Mouse (Mus musculus) MN1 (cell line): ENCODE results near the gene Gli3.

Experiments
- DNase-seq: peaks from one replicate; pipeline ENCODE4 v3.0.0-alpha.2; 2016; ENCODE audit warnings: low spot score

The Gli3 gene

DNA sequence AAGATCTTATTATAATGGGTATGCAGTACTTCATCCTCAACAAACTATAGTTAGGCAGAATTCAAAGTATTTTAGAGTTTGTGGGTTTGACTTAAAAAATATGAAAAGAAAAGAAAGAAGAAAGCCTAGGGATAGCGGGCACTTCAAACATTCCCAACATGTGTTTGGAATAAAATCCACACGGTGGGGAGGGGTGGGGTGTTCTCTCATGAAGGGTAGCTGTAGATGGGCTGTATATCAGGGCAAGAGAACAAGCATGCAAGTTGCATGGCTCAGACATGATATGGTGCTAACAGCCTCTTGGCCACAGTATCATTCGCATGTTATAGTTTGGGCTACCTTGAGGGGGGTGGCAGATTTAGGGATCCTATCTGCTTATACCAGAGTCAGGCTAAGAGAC is 89.0 kb downstream of the Gli3 start:
- DNase-seq = no peak

DNA sequence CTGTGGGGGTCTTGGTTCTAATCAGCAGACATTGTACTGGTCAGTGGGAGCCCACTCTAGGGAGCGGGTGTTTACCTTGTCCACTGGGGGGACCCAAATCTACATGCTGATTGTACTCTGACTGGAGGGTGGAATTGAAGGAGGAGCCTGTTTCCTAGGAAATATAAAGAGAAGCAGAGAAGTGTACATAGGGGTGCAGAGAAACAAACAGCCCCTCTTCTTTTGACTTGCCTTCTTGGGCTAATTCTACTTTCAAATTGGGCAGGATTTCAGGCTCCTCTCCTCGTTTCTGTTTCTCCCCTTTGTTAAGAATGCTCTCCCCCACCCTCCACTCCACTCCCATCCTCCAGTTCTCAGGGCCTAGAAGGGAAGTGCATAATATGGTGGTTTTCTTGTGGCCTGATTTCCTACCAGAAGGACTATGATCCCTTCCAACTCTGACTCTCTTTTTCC is 93.6 kb downstream of the Gli3 start:
- no peak for DNase-seq

DNA sequence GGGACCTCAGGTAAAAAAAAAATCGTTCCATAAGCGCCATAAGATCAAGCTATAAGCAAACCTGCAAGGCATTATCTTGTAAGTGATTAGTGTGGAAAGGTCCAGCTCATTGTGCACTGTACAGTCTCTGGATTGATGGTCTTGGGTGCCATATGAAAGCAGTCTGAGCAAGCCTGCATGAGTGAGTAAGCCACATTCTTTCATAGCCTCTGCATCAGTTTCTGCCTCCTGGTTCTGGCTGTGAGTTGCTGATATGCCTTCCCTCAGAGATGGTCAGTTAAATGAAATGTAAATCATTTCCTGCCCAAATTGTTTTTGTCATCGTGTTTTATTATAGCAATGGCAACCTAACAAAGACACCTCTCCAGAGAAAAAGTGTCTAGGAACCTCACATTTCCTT is 98.4 kb downstream of the Gli3 start:
- DNase-seq = no peak

DNA sequence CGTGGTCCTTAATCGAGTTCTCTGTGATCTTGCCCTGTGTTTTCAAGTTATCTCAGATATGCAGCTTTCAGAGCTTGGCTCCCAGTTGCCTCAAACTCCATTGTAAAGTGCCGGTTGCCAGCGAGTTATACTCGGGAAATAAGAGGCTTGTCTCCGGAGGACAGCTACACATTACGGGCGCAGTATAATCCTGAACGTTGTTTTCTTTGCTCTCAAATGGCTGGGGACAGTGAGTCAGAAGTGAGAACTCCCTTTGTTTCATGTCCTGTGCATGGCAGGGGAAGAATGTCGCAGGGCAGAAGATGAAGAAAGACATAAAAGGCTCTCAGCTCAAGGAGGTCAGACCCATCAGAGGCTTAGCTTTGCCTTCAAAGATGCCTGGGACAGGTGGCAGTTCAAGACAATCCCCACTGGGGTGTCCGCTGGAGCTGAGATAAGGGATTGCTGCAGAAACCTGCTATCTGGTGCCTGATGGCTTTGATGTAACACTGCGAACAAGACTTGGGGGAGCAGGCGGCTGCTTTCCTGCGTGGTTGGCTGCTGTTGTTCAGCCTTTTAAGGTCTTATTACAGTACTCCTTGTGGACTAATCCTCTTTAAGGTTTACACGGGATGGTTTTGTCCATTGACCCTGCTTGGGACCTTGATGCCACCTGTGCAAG is 108.0 kb downstream of the Gli3 start:
- DNase-seq = no peak

DNA sequence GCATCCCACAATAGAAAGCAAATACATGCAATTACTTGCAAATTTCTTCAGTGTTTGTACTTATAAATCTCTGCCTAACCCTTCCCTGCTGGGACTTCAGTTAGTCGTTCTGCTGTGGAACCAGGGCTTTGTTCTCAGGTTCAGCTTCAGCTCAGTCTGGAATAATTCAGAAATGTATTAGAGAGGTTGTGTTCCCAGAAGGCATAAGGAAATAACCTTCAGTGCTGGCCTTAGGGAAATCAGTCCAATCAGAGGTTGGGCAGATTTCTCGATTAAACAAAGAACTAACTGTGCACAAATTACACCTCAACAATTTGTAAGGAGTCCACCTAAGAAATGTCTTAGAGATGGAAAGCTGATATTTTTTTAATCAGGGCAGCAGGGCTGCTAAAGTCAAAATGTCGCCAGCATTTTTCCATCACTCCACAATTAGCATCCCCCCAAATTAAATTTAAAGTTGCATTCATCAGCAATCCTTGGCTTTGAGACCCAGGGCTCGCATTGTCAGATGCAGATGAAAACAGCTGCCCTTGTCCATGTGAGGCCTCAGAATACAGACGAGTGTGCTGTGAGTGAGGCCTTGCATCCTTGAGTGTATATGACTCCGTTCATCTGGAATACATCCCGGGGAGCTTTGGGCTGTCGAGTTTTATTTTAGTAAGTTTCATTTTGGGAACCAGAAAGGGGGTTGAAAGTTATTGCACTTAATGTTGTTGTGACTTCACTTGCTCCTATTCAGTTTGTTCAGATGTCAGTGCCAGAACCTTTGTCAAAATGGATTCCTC is 114.3 kb downstream of the Gli3 start:
- no peak for DNase-seq

DNA sequence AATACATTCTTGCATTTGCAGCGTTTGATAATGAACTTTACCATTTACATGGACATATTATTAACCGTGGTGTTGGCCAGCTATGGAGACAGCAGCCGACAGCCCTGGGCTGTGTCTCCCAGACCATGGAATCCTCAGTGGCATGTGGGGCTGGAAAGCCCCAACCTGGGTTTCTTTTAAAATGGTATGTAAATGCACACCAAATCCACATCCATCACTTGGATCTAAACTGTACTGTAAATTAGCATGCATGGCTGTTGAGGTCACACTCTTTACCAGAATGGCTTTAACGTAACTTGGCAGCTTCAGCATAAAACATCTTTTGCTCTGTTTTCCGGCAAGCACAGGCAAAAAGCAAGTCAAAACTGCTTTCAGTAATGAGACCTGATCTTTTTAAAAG is 117.4 kb downstream of the Gli3 start:
- no peak for DNase-seq

DNA sequence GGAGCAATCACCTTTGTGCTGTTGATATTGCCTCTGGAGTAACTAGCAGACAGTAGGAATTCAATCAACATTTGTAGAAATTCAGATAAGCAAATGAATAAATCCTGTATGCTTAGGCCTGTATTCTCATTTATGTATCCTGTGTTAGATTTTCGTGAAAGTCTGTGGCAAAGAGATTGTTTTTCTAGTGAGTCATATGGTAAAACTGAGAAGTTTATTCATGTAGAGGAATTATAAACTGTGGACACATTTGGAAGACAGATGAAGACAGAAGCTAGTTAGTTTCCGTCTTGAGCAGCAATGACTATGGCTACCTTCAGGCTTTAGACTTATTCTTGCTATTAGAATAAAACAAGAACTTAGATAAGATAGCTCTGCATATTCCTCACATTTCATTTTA is 122.9 kb downstream of the Gli3 start:
- no peak for DNase-seq

DNA sequence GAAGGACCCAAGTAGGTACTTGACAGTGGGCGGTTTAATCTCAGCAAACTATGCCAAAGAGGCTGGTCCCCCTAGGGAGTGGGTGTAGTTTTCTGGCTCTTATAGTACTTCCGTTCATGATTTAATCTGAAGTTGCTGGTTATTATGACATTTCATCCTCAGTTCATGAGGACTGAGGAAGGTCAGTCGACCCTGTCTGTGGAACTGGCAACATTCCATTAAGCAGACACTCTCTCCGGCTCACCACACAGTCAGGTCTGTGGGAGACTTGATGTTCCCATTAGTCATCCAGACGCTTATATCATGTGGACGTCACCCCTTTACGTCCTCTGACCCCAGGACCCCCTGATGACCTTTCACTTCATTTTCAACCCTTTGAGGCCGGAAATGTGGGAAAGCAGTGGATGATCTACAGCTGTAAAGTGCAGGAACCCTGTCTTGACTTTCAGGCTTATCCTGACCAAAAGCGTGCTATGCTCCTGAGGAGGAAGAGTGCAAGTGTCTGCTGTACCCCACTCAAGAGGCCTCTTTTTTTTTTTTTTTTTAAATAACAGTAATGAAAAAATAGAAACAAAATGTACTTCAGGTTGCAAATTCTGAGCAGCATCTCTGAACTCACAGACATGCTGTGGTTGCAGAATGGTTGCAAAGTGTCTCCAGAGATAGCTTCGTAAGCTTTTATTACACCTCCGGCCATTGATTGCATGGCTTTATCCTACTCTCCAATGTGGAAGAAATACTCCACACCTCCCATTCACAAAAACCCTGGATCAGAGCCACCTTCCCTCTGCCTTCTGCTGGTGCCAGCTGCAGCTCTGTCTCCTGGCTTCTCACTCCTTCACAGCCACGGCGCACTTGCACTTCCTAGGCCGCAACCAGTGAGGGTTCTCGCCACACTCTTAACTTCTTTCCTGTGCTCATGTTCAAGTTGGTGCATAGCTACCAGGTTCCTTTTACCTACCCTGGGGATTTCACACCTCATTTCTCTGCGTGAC is 125.5 kb downstream of the Gli3 start:
- no peak for DNase-seq

DNA sequence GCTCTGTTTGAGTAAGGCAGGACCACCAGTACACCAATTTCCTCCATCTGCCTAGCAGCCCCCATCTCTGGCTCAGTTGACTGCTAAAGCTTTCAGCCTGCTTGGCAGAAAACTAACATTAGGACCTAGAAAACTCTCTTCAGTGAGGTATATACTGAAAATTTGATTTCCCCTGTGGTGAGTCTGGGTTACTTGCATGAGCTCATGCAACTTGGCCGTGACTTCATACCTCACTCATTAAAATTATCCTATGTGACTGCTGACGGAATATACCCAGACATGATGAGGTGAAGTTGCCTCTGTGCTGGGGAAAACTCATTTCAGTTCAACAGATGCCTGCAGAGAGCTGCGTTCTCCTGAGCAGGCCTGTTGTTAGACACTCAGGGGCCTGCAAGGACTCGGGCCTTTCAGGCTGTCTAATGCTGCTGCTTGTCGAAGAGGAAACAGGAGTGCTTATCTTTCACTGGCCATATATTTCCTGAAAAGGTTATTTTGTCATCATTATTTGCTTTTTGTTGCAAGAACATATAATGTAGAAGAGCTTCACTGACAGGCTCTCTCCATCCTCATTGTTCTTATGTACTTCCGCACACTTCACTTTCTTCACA is 127.4 kb downstream of the Gli3 start:
- DNase-seq = no peak

DNA sequence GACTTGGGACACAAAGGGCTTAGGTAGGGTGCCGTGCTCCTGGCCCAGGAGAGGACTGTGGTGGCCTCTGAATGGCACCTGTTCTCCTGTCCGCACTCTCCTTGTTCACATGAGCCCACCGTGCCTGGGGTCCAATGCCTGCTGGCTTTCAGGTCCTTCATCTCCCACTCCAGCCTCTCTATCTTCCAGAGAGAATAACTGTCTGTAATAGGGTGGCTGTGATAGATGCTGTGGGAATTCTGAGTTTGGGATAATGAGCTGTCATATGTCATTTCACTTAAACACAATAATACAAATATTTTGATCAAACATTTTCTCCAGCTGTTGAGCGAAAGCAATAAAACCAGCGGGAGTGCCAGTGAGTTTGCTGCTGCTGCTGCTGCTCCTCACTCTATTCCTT is 133.6 kb downstream of the Gli3 start:
- DNase-seq = no peak

DNA sequence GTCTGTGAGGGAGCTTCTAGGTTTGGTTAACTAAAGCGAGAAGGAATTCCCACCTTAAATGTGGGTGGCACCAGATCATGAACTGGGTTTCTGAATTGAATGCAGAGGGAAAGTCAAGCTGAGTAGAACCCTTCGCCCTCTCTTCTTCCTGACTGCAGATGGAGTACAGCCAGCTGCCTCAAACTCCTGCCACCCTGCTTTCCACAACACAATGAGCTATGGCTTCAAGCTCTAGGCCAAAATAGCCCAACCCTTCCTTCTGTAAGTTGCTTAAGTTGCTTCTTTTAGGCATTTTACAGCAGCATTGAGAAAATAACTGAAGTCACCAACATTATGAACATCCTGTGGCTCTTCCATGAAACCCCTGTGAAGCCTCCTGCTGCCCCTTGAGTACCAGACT is 136.7 kb downstream of the Gli3 start:
- no peak for DNase-seq

DNA sequence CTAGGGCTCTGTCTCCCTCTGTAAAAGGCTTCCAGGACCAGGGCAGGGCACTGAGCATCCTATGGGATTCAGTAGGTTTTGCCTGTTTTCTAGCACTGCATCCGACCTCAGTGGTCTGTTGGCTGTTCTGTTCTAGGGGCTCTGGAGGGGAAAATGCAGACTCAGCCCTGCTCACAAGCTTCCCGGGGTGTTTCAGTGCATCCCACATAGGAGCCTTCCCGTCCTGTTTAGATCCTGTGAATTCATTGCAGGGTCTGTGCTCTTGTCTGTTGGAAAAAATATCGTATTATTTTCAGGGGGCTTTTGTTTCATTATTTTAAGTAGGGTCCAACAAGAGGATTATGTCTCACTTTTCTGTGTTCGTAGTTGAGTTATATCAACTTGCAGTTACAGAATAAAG is 139.1 kb downstream of the Gli3 start:
- DNase-seq = no peak

DNA sequence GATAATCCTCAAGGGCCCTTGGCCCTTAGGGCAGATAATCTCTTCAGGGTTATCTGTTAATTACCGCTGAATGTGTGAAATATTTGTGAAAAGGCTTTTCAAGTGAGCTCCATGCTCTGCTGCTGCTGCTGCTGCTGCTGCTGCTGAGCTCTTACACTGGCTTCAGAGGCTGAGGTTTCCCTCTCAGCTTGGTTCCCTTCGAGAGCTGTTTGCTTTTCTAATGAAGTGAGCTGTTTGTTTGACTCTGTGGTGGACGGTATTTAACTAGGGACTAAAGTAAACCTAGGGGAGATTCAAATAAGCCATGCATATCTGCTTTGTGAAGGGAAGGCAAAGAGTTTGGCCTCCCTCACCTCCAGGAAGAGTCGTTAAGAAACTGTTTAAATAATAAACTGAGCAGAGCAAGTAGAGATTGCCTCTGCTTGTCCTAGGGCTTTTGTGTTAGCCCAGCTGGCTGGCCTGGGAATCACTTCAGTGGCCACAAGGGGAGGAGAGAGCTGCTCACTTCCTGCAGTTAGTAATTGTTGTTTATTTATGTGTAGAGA is 139.7 kb downstream of the Gli3 start:
- DNase-seq = no peak

DNA sequence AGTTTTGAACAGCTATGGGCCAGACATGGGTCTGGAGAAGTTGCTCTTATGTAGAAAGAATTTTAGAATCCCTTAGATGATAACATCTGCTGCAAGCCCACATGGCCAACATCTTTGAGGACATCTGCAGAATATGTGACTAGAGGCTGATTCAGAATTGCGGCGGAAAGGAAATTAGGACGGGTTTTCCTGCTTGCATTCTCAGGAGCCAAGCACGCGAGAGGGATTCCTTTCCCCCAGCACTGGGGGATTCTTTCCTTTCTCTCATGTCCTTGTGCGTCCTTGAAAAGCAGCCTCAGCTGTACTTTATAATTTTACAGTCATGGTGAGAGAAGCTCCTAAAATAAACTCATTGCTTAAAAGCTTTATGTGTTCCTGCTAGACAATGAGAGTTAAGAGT is 141.0 kb downstream of the Gli3 start:
- DNase-seq = no peak

DNA sequence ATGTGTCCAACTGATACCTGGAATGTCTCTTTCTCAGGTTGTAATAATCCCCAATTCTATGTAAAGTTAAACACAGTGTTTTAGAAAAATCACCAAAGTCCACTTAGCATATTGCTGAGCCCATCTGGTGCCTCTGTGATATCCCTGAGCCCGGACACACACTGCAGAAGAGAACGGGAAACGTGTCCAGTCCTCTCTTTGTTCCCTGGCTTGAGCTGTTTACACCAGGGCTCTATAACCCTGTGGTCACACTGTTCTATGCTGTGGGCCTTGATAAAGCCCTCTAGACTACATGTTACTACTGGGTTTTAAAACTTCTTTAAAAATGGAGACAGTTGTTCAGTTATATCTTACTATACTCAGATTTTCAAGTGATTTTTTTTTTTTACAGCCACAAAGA is 154.4 kb downstream of the Gli3 start:
- DNase-seq = no peak

DNA sequence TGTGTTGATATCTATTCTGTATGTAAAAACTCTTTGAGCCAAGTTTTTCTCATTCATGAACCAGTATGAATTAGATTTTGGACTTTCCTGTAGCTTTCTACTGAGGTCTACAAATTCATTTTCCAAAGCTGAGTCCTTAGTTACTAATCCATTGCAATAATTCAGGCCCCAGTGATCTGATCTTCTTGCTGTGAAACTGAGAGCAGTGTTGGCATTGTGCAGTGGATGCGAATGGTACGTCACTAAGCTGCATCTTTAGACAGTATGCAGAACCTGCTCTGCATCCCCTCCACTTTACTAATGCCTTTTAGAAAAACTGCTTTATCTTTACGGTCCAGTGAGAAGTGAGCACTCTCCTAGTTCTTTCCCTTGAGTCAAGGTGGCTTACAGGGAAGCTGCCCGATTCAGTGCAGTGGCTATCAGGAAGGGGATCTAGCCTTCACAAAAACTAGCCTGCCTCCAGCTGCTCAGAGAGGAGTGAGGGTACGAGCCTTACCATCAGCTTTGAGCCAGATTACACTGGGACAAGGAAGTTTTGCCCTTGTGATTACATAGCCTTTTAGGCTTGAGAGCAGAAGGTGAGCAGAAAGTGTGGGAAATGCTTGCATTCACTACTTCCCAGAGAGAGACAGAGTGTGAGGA is 155.1 kb downstream of the Gli3 start:
- DNase-seq = no peak

DNA sequence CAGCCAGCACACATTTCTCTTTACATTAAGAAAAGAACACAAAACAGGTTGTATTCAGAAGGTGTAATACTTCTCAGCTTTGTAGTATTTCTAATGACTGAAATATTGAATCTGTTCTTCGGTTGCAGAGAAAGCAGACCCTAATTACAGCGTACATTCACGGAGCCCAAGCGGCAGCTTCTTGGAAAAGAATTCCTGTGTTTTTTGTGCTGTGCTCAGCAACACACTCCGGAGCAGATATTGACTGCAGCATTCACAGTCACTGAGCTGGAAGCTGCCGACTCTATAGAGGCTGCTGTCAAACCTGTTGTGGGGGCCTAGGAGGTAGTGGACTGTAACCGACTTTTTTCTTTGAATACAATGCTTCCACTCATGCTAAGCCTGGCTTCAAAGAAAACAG is 158.0 kb downstream of the Gli3 start:
- DNase-seq = no peak

DNA sequence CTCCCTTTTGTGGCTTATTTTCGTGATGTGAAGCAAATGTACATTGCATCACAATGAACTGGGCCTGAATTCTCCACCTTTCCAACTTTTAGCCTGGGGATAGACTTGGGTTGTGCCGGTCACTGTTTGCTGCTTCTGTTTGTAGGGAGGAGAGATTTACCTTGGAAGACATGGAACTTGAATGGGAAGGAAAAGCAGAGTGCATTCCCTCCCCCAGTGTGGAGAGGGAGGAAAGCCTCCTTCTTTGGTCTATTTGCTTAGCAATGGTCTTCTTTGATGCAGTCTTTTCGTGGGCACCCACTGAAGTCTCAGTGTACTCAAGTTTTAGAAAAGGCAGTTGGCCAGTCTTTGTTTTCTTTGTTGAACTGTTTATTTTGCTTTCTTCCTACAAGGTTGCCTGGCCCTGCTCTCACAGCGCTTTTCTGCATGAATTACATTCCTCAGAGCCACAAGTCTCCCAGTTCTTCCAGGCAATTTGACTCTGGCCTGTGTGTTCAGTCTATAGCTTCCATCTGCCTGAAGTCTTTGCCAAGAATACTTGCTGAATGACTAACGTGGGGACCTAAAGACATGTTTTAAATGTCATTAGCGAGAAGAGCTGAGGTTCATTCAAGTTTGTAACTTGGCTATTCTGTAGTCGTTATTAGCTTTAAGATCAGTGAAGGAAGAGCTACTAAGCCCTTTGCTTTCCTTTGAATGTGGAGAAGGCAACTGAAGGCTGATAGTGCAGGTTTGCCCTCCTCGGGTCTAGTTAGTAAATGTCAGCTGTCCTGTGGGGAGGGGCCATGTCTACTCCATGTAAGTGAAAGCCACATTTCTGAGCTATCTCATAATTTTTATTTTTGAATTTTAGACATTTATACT is 161.7 kb downstream of the Gli3 start:
- no peak for DNase-seq

DNA sequence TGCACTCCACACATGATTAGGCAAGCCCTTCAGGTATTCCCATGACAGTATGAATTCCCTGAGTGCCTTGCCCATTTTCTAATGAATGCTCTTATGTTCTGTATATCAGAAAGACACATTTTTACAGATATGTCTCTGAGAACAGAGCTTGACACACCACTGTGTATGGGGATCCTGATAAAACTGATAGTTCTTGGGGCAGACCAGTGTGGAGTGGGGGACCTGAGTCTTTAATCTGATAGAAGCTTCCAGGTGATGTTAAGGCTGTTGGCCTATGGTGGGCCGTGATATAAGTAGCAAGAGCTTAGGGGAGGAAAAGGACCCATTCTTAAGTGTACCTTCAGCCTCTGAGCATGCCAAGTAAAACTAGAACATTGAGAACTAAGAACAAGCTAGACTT is 178.5 kb downstream of the Gli3 start:
- DNase-seq = no peak

DNA sequence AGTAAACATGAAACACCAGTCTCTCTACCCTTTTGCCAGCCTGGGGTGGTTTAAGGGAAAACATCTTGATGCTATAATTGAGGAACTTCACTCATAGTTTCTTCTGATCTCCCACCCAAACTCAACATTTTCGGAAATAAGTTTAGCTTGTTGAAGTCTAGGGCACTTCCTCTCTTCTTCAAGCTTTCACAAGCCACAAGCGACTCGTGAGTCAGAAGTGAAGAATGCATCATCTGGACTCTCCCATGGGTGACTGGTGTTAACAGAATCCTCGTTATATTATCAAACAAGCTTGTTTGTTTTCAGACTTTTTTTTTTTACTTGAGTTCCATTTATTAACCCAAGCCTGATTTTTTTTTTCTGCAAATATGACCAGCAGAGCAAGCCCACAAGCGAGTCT is 197.5 kb downstream of the Gli3 start:
- no peak for DNase-seq
